Mouse (Mus musculus): Measurements from ENCODE around the gene A630023A22Rik. TPM values are rescaled to one million over a fixed set of nuclear protein-coding genes. Genes with fewer than 3 reads are reported as not detected.

The A630023A22Rik gene
- polyA plus RNA-seq, 1 experiment from 2014 or later, result 0.49 TPM

DNA sequence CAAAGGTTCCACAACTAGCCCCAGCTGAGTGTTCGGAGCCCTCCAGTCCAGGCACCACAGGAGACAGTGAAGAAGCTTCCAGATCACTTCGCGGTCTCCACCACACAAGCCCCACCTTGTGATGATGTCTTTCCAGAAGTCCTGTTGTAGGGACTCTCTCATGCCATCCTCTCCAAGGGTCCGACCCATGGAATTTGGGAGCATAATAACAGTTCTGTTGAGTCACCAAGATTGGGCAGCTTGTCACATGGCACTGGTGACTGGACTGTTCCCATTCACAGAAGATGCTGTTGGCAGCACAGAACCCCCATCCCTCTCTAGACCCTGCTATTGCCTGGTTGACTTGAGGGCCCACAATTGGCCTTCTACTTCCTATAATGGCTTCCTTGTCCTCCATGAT, 86.2 kb downstream of the A630023A22Rik start, which contains the start of gene Gm5460:
Gene Gm5460 (plus strand): TSS at position 378 of the 400 bp plus-strand sequence.
- WGBS, result 95% methylated on average over 4 of the region's 4 CpGs
- ATAC-seq (replicated peaks; ENCODE audit: low FRiP score), result no peak
- no peak within 1 kb of the TSS for H3K9ac ChIP-seq
- no peak within 1 kb of the TSS for H3K4me3 ChIP-seq (replicated peaks)
- H3K4me2 ChIP-seq, result no peak within 1 kb of the TSS
- no peaks in the 10 kb centered on the region for H3K4me1 ChIP-seq
- H3K36me3 ChIP-seq, result no peaks in the 10 kb centered on the region
- no peaks in the 10 kb centered on the region for H3K9me3 ChIP-seq (replicated peaks)
- H3K27ac ChIP-seq, result no peak within 1 kb of the TSS
- no peaks in the 10 kb centered on the region for H3K27me3 ChIP-seq

DNA sequence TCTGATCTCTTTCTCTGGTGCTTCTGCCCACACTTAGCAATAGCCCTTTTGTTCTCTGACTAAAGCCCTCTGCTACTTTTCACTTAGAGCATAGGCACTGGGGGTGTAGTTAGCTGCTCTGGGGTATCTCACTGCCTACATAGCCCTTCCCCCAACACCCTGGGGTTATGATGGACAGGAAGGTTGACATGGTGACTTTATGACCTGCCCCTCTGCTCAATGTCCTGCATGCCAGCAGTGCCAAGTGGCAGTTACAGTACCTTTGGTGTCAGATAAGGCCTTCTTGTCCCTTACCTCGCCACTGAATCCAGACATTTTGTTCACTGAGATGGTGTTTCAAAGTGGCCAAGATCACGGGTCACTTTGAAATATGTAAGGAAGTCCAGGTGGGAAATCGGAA, 87.5 kb downstream of the A630023A22Rik start, which contains the start of gene Gm30083:
Gene Gm30083 (minus strand): TSS at position 120 of the 400 bp plus-strand sequence.
- Histone ChIP-seq H3K9me3 (replicated peaks) (no peaks in the 10 kb centered on the region), H3K4me2 (no peak within 1 kb of the TSS), H3K27me3 (no peaks in the 10 kb centered on the region), H3K4me1 (no peaks in the 10 kb centered on the region), H3K27ac (no peak within 1 kb of the TSS), H3K36me3 (no peaks in the 10 kb centered on the region), H3K4me3 (replicated peaks) (no peak within 1 kb of the TSS), H3K9ac (no peak within 1 kb of the TSS)
- no peak for ATAC-seq (replicated peaks; ENCODE audit: low FRiP score)
- WGBS, result 88% methylated on average over 3 of the region's 3 CpGs

DNA sequence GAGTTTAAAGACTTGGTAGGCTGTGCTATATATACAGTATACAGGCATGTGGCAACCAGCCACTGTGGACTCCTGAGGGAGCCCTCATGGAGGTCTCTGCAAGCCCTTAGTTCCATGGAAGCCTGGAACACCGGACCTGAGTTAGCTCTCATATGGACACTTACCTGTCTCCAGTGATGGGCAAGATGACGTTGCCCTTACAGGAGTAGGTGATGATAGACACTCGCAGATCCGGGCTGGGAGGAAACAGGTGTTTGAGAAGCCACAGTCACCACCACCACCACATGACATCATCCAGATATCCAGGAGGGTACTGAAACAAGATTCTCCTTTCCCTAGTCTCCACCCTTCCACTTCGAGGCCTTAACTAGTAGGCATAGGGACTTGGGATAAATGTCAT, 100.2 kb downstream of the A630023A22Rik start:
- Histone ChIP-seq H3K9me3 (replicated peaks) (no peaks in the 10 kb centered on the region), H3K27me3 (no peaks in the 10 kb centered on the region), H3K9ac (no peak overlapping the region), H3K4me2 (no peak overlapping the region), H3K36me3 (no peaks in the 10 kb centered on the region), H3K4me1 (no peaks in the 10 kb centered on the region), H3K27ac (no peak overlapping the region), H3K4me3 (replicated peaks) (no peak overlapping the region)
- WGBS, result 88% methylated on average over 5 of the region's 5 CpGs
- no peak for ATAC-seq (replicated peaks; ENCODE audit: low FRiP score)

DNA sequence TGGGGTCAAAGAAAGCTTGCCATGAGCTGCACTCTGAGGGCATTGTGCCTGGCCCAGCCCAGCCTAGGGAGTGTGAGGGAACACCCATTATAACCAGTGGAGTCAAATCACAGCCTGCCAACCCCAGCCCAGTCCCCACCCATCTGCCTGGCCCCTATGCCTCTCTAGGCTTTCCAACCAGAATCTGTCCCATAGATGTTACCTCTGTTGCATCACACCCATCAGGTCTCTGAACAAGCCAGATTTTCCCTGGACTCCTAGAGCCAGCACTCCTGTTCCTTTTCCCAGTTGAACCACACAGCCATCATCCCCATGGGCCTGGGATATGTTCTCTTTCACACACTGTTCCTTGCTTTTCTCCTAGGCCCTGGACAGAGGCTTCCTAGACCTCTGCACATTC, 101.1 kb downstream of the A630023A22Rik start:
- Histone ChIP-seq H3K9ac (no peak overlapping the region), H3K4me1 (no peaks in the 10 kb centered on the region), H3K27me3 (no peaks in the 10 kb centered on the region), H3K9me3 (replicated peaks) (no peaks in the 10 kb centered on the region), H3K4me2 (no peak overlapping the region), H3K36me3 (no peaks in the 10 kb centered on the region), H3K4me3 (replicated peaks) (no peak overlapping the region), H3K27ac (no peak overlapping the region)
- ATAC-seq (replicated peaks; ENCODE audit: low FRiP score), result no peak

Other genes starting within 250 kb of the A630023A22Rik start
- 2.9 and 5.9 TPM in 2 replicates for gene Gdf10, start 179.2 kb downstream of the A630023A22Rik start, polyA plus RNA-seq (2015; fragmentation: Nextera tagmentation; extraction: Ambion mirVana)
- 0.18 TPM in 1 of 2 replicates, not detected in the other for gene Gdf2, start 161.7 kb downstream of the A630023A22Rik start, polyA plus RNA-seq (2015; fragmentation: Nextera tagmentation; extraction: Ambion mirVana)
- gene Rbp3, start 148.8 kb downstream of the A630023A22Rik start, polyA plus RNA-seq (2015; fragmentation: Nextera tagmentation; extraction: Ambion mirVana), result not detected in 2 replicates
- 0.04 TPM in 2 replicates for gene Zfp488, start 124.0 kb downstream of the A630023A22Rik start, polyA plus RNA-seq (2015; fragmentation: Nextera tagmentation; extraction: Ambion mirVana)
- gene Gm30083, start 87.6 kb downstream of the A630023A22Rik start, polyA plus RNA-seq (2015; fragmentation: Nextera tagmentation; extraction: Ambion mirVana), result not detected in 2 replicates
- gene Gm5460, start 86.0 kb downstream of the A630023A22Rik start, polyA plus RNA-seq (2015; fragmentation: Nextera tagmentation; extraction: Ambion mirVana), result not detected in 2 replicates
- not detected in 2 replicates for gene Antxrl, start 50.0 kb downstream of the A630023A22Rik start, polyA plus RNA-seq (2015; fragmentation: Nextera tagmentation; extraction: Ambion mirVana)
- 1.8 and 2.0 TPM in 2 replicates for gene Anxa8, start 16.8 kb downstream of the A630023A22Rik start, polyA plus RNA-seq (2015; fragmentation: Nextera tagmentation; extraction: Ambion mirVana)
- 0.17 and 0.21 TPM in 2 replicates for gene Npy4r, start 49.7 kb upstream of the A630023A22Rik start, polyA plus RNA-seq (2015; fragmentation: Nextera tagmentation; extraction: Ambion mirVana)
- 0.51 and 0.83 TPM in 2 replicates for gene Gprin2, start 98.9 kb upstream of the A630023A22Rik start, polyA plus RNA-seq (2015; fragmentation: Nextera tagmentation; extraction: Ambion mirVana)
- gene Syt15, start 116.8 kb upstream of the A630023A22Rik start, polyA plus RNA-seq (2015; fragmentation: Nextera tagmentation; extraction: Ambion mirVana), result 0.78 and 1.1 TPM in 2 replicates
- 10.5 and 11.0 TPM in 2 replicates for gene Shld2, start 207.7 kb upstream of the A630023A22Rik start, polyA plus RNA-seq (2015; fragmentation: Nextera tagmentation; extraction: Ambion mirVana)
- 102 and 105 TPM in 2 replicates for gene Glud1, start 208.0 kb upstream of the A630023A22Rik start, polyA plus RNA-seq (2015; fragmentation: Nextera tagmentation; extraction: Ambion mirVana)

All from kidney, embryonic 15.5 days (tissue).